Mouse (Mus musculus) midbrain, embryonic 13.5 days (tissue): ENCODE measurements around the gene Sgcd. TPM values are rescaled to one million over a fixed set of nuclear protein-coding genes. Genes with fewer than 3 reads are reported as not detected.
A peak's percentile ranks its signal among the peaks of the same experiment; 100 is the strongest.

Source experiments
- ATAC-seq: fragments of 200-750 bp; cut with Nextera tagmentation; 2 replicates; pipeline ENCODE4 v1.8.0; 2017; ENCODE audit warnings: mild to moderate bottlenecking, moderate TSS enrichment, moderate library complexity
- H3K27ac ChIP-seq: fragments of 300-500 bp; sonication (generic); 2 replicates; pipeline ENCODE4 v1.5.1; 2015; ENCODE audit warnings: inconsistent platforms, mild to moderate bottlenecking, moderate library complexity
- H3K27me3 ChIP-seq: fragments of 300-500 bp; sonication (generic); 2 replicates; pipeline ENCODE4 v1.6.1; 2015; ENCODE audit warnings: mild to moderate bottlenecking, inconsistent platforms
- H3K36me3 ChIP-seq: fragments of 300-500 bp; sonication (generic); 2 replicates; pipeline ENCODE4 v1.6.1; 2015; ENCODE audit warnings: mild to moderate bottlenecking, inconsistent platforms
- H3K4me1 ChIP-seq: fragments of 300-500 bp; sonication (generic); replicated peaks from 2 replicates; pipeline ENCODE4 v1.6.1; 2015; ENCODE audit warnings: inconsistent platforms
- H3K4me2 ChIP-seq: fragments of 300-500 bp; sonication (generic); replicated peaks from 2 replicates; pipeline ENCODE4 v1.6.1; 2015; ENCODE audit warnings: moderate library complexity, mild to moderate bottlenecking, inconsistent platforms
- H3K4me3 ChIP-seq: fragments of 300-500 bp; sonication (generic); replicated peaks from 2 replicates; pipeline ENCODE4 v1.5.1; 2015; ENCODE audit warnings: mild to moderate bottlenecking, inconsistent platforms
- H3K9ac ChIP-seq: fragments of 300-500 bp; sonication (generic); replicated peaks from 2 replicates; pipeline ENCODE4 v1.6.1; 2015; ENCODE audit warnings: mild to moderate bottlenecking, inconsistent platforms
- H3K9me3 ChIP-seq: fragments of 300-500 bp; sonication (generic); 2 replicates; pipeline ENCODE4 v1.6.1; 2016; ENCODE audit warnings: mild to moderate bottlenecking, inconsistent platforms
- WGBS: fragments of 180-500 bp; shearing (Covaris S2); methylation state at CpG from one replicate; pipeline ENCODE4 v1.1.7; 2015; 5-methylcytosine and 5-hydroxymethylcytosine counted together
- polyA plus RNA-seq: library from polyadenylated mRNA; unstranded; fragments of >200 nt; fragmentation: Nextera tagmentation; extraction: Ambion mirVana; gene quantifications from 2 replicates; pipeline ENCODE4 v1.2.1, GENCODE M21; 2015

The Sgcd gene
- polyA plus RNA-seq, 1 experiment from 2014 or later: 3.1 TPM

- Histone ChIP-seq H3K4me1 (no peaks in the 10 kb centered on the region), H3K4me3 (no peak overlapping the region), H3K9ac (no peak overlapping the region), H3K9me3 (no peaks in the 10 kb centered on the region), H3K27ac (no peak overlapping the region), H3K27me3 (no peaks in the 10 kb centered on the region), H3K36me3 (no peaks in the 10 kb centered on the region), H3K4me2 (no peak overlapping the region)
- WGBS: 81% methylated on average over 3 of the region's 3 CpGs
- ATAC-seq: no peak
Measured at GRCm38 (mm10) chr11:47891617-47892172, 97.1 kb downstream of the Sgcd start.

DNA sequence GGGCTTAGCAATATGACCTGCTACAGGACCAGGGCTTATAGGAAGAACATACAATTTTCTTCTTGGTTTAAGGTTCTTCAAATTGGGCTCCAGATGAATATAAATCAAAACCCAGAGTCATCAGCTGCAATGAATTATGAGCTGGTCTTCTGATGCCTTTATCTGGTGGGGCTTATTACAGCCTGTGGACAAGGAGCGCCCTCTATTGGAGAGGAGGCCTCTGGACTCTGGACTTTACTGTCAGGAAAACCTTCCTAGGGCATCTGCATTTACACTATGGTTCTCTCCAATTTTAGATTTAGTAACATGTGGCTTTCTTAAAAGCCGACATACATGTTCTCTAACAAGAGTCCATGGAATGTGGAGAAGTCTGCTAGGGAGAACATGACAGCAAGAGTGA, 98.5 kb downstream of the Sgcd start:
- Histone ChIP-seq H3K4me1 (no peaks in the 10 kb centered on the region), H3K9ac (no peak overlapping the region), H3K27me3 (no peaks in the 10 kb centered on the region), H3K9me3 (no peaks in the 10 kb centered on the region), H3K36me3 (no peaks in the 10 kb centered on the region), H3K4me3 (no peak overlapping the region), H3K27ac (no peak overlapping the region), H3K4me2 (no peak overlapping the region)
- no peak for ATAC-seq
- WGBS: 55% methylated on average over 2 of the region's 2 CpGs

- 73% methylated on average over 3 of the region's 3 CpGs for WGBS
- no peaks in the 10 kb centered on the region for H3K27me3 ChIP-seq
- H3K9me3 ChIP-seq: no peaks in the 10 kb centered on the region
- no peak overlapping the region for H3K9ac ChIP-seq
- no peaks in the 10 kb centered on the region for H3K4me1 ChIP-seq
- no peak for ATAC-seq
- H3K36me3 ChIP-seq: no peaks in the 10 kb centered on the region
- H3K4me3 ChIP-seq: no peak overlapping the region
- H3K27ac ChIP-seq: no peak overlapping the region
- H3K4me2 ChIP-seq: no peak overlapping the region
Measured at GRCm38 (mm10) chr11:47885310-47885709, 103.5 kb downstream of the Sgcd start.

DNA sequence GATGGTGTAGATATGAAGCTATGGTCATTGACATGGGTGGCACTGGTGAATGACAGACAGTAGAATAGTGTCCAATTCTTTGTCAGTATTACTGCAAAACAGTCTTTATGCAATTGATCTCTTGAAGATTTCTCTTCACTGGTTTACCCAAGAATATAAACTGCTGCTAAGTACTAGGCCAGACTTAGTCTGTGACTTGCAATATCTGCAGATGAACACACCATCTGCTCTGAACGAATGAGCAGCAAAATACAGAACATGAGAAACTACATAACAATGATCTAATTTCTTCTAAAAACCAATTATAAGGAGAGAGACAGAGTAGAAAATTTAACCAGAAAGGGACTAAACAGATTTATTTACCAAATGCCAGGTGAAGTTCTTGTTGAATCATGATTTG, 105.2 kb downstream of the Sgcd start:
- Histone ChIP-seq H3K4me3 (no peak overlapping the region), H3K4me2 (no peak overlapping the region), H3K9me3 (no peaks in the 10 kb centered on the region), H3K9ac (no peak overlapping the region), H3K4me1 (no peaks in the 10 kb centered on the region), H3K27me3 (no peaks in the 10 kb centered on the region), H3K36me3 (no peaks in the 10 kb centered on the region), H3K27ac (no peak overlapping the region)
- no peak for ATAC-seq
- WGBS: 84% methylated on average over 1 of the region's 1 CpGs

- Histone ChIP-seq H3K4me1 (0 out of 2 replicates have a peak, but pooled peaks cover 2% of the 10 kb centered on the region), H3K27ac (no peak overlapping the region), H3K9ac (no peak overlapping the region), H3K4me2 (no peak overlapping the region), H3K36me3 (no peaks in the 10 kb centered on the region), H3K4me3 (no peak overlapping the region), H3K9me3 (no peaks in the 10 kb centered on the region), H3K27me3 (no peaks in the 10 kb centered on the region)
- WGBS: 48% methylated on average over 5 of the region's 5 CpGs
- 0 out of 2 replicates have a peak, but pooled peaks have one; percentile 17 for ATAC-seq
Measured at GRCm38 (mm10) chr11:47876633-47877170, 112.1 kb downstream of the Sgcd start.

- no peak overlapping the region for H3K27ac ChIP-seq
- 7% methylated on average over 3 of the region's 3 CpGs for WGBS
- no peak overlapping the region for H3K4me3 ChIP-seq
- no peak for ATAC-seq
- no peak overlapping the region for H3K9ac ChIP-seq
- H3K27me3 ChIP-seq: peaks cover 3% of the 10 kb centered on the region; the same call in 1 of the 2 replicates
- H3K9me3 ChIP-seq: no peaks in the 10 kb centered on the region
- no peaks in the 10 kb centered on the region for H3K4me1 ChIP-seq
- H3K4me2 ChIP-seq: no peak overlapping the region
- no peaks in the 10 kb centered on the region for H3K36me3 ChIP-seq
Measured at GRCm38 (mm10) chr11:47845894-47846293, 142.9 kb downstream of the Sgcd start.

GRCm38 (mm10) chr11:47833283-47833682, 155.5 kb downstream of the Sgcd start:
- H3K36me3 ChIP-seq: no peaks in the 10 kb centered on the region
- ATAC-seq: no peak
- no peak overlapping the region for H3K27ac ChIP-seq
- no peak overlapping the region for H3K4me2 ChIP-seq
- H3K9me3 ChIP-seq: no peaks in the 10 kb centered on the region
- H3K9ac ChIP-seq: no peak overlapping the region
- WGBS: 80% methylated on average over 4 of the region's 4 CpGs
- H3K27me3 ChIP-seq: no peaks in the 10 kb centered on the region
- no peak overlapping the region for H3K4me3 ChIP-seq
- no peaks in the 10 kb centered on the region for H3K4me1 ChIP-seq

DNA sequence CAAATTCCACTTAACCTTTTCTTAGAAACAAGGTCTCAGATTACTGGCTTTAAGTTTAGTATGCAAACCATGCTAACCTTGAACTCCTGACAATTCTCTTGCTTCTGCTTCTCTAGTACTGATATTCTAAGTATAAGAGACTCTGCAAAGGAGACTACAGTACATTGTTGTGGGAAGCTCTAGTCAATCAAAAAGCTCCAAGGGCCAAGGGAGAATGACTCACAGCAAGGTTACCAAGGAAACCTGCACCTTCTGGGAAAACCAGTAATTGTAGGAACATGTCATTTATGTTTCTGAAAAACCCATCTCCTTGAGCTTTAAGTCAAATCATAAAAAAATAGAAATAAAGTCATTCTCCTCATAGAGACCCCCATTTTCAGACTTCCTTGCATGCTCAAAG, 178.5 kb downstream of the Sgcd start:
- Histone ChIP-seq H3K4me1 (no peaks in the 10 kb centered on the region), H3K9ac (no peak overlapping the region), H3K27me3 (no peaks in the 10 kb centered on the region), H3K4me3 (no peak overlapping the region), H3K4me2 (no peak overlapping the region), H3K9me3 (0 out of 2 replicates have a peak, but pooled peaks cover 5% of the 10 kb centered on the region), H3K27ac (no peak overlapping the region), H3K36me3 (no peaks in the 10 kb centered on the region)
- no peak for ATAC-seq

- Histone ChIP-seq H3K4me1 (no peaks in the 10 kb centered on the region), H3K4me2 (no peak overlapping the region), H3K9me3 (no peaks in the 10 kb centered on the region), H3K36me3 (no peaks in the 10 kb centered on the region), H3K9ac (no peak overlapping the region), H3K27me3 (no peaks in the 10 kb centered on the region), H3K27ac (no peak overlapping the region), H3K4me3 (no peak overlapping the region)
- no peak for ATAC-seq
- 93% methylated on average over 6 of the region's 6 CpGs for WGBS
Measured at GRCm38 (mm10) chr11:47804101-47804715, 184.6 kb downstream of the Sgcd start.

DNA sequence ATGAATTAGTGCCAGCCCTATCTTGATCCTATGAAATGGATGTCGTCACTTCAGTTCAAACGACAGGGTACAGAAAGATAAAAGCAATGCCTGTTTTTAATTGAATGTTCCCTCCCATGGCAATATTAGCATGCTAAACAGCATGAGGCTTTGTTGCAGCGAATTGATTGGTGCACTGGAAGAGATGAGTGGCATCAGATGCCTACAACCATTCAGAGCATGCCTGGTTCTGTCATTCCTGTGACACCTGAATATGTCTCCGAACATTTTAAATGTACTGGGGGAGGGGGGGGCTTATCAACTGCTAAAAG, 210.9 kb downstream of the Sgcd start:
- no peaks in the 10 kb centered on the region for H3K9me3 ChIP-seq
- no peaks in the 10 kb centered on the region for H3K36me3 ChIP-seq
- ATAC-seq: peak; percentile 66; the same call in 1 of the 2 replicates
- no peak overlapping the region for H3K4me3 ChIP-seq
- no peaks in the 10 kb centered on the region for H3K27me3 ChIP-seq
- no peak overlapping the region for H3K4me2 ChIP-seq
- 52% methylated on average over 4 of the region's 4 CpGs for WGBS
- H3K4me1 ChIP-seq: peaks cover 13% of the 10 kb centered on the region
- no peak overlapping the region for H3K27ac ChIP-seq
- H3K9ac ChIP-seq: no peak overlapping the region

DNA sequence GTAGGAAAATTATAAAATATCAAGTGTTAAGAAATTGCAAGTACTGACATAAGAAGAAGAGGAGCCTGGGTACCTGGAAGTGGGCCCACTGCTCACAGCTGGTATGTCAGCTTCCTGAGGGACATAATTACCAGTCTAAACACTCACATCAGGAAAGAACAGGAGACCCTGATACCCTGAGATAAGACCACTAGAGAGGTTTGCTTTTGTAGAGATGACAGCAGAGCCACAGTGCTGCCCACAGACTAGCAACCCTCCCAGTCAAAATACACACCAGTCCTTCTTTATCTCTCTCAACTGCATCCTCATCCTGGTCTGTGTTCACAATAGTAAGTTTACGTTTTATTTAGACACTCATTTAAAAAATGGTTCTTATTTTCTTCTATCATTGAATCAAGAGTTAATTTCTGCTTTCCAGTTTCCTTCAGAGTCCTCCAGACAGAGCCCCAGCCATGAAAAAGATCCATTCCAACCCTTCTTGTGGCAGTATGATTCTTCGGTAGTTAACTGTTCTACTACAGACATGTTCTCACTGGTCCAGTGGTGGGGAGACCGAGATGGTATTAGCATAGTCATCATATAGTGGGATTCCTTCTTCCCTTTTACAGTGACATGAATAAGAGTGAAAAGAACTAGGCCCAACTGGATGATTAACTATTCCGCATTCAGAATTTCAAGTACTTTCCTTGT, 211.4 kb downstream of the Sgcd start:
- H3K27me3 ChIP-seq: no peaks in the 10 kb centered on the region
- H3K4me2 ChIP-seq: no peak overlapping the region
- H3K36me3 ChIP-seq: no peaks in the 10 kb centered on the region
- H3K4me1 ChIP-seq: peaks cover 13% of the 10 kb centered on the region
- WGBS: 78% methylated on average over 4 of the region's 4 CpGs
- no peak overlapping the region for H3K27ac ChIP-seq
- peak; percentile 14; the same call in 1 of the 2 replicates for ATAC-seq
- H3K9ac ChIP-seq: no peak overlapping the region
- H3K9me3 ChIP-seq: no peaks in the 10 kb centered on the region
- H3K4me3 ChIP-seq: no peak overlapping the region

GRCm38 (mm10) chr11:47776019-47776418, 212.8 kb downstream of the Sgcd start:
- H3K27ac ChIP-seq: no peak overlapping the region
- no peaks in the 10 kb centered on the region for H3K9me3 ChIP-seq
- H3K4me1 ChIP-seq: peaks cover 13% of the 10 kb centered on the region
- no peaks in the 10 kb centered on the region for H3K27me3 ChIP-seq
- H3K36me3 ChIP-seq: no peaks in the 10 kb centered on the region
- no peak overlapping the region for H3K9ac ChIP-seq
- no peak overlapping the region for H3K4me2 ChIP-seq
- 13% methylated on average over 1 of the region's 1 CpGs for WGBS
- no peak overlapping the region for H3K4me3 ChIP-seq
- no peak; the same call in 1 of the 2 replicates for ATAC-seq
